Mouse (Mus musculus) intestine, embryonic 14.5 days (tissue): Measurements from ENCODE around the gene Cfb. TPM values are rescaled to one million over a fixed set of nuclear protein-coding genes. Genes with fewer than 3 reads are reported as not detected.
"Not testable (repeated sequence)": the region's sequence is repeated elsewhere in the genome, so short reads cannot be mapped to it uniquely, and the experiment has no call there.

Source experiments
- ATAC-seq: fragments of 200-750 bp; cut with Nextera tagmentation; replicated peaks from 2 replicates; pipeline ENCODE4 v1.8.0; 2017; ENCODE audit warnings: low read depth, moderate number of reproducible peaks, moderate TSS enrichment, moderate library complexity; ENCODE audit not compliant: low FRiP score, low TSS enrichment
- DNase-seq: peaks from one replicate; pipeline ENCODE4 v3.0.0-alpha.2; 2018; ENCODE audit warnings: low spot score
- H3K27ac ChIP-seq: fragments of 300-500 bp; sonication (generic); 2 replicates; pipeline ENCODE4 v1.5.1; 2014; ENCODE audit warnings: low read depth, mild to moderate bottlenecking, control low read depth
- H3K27me3 ChIP-seq: fragments of 300-500 bp; sonication (generic); replicated peaks from 2 replicates; pipeline ENCODE4 v1.6.1; 2014; ENCODE audit warnings: low read length, control low read depth; ENCODE audit not compliant: control insufficient read depth, insufficient read depth
- H3K36me3 ChIP-seq: fragments of 300-500 bp; sonication (generic); 2 replicates; pipeline ENCODE4 v1.6.1; 2014; ENCODE audit warnings: low read length, control low read depth; ENCODE audit not compliant: control insufficient read depth, insufficient read depth
- H3K4me1 ChIP-seq: fragments of 300-500 bp; sonication (generic); replicated peaks from 2 replicates; pipeline ENCODE4 v1.6.1; 2014; ENCODE audit warnings: low read length, control low read depth, mixed read lengths; ENCODE audit not compliant: control insufficient read depth, insufficient read depth
- H3K4me2 ChIP-seq: fragments of 300-500 bp; sonication (generic); 2 replicates; pipeline ENCODE4 v1.6.1; 2014; ENCODE audit warnings: low read length
- H3K4me3 ChIP-seq: fragments of 300-500 bp; sonication (generic); 2 replicates; pipeline ENCODE4 v1.5.1; 2014; ENCODE audit warnings: low read depth, low read length, control low read depth, mixed read lengths
- H3K9ac ChIP-seq: fragments of 300-500 bp; sonication (generic); 2 replicates; pipeline ENCODE4 v1.6.1; 2014; ENCODE audit warnings: mild to moderate bottlenecking, low read length
- H3K9me3 ChIP-seq: fragments of 300-500 bp; sonication (generic); 2 replicates; pipeline ENCODE4 v1.6.1; 2016; ENCODE audit warnings: low read length, control low read depth; ENCODE audit not compliant: control insufficient read depth
- WGBS: fragments of 180-500 bp; shearing (Covaris S2); extraction: QIAGEN DNeasy Blood & Tissue Kit; methylation state at CpG from one replicate; pipeline ENCODE4 v1.1.7; 2014; 5-methylcytosine and 5-hydroxymethylcytosine counted together
- polyA plus RNA-seq: library from polyadenylated mRNA; unstranded; fragments of >200 nt; fragmentation: Nextera tagmentation; extraction: Ambion mirVana; gene quantifications from 2 replicates; pipeline ENCODE4 v1.2.1, GENCODE M21; 2014

The Cfb gene
- polyA plus RNA-seq = 19.4 and 24.2 TPM in 2 replicates

- H3K4me2 ChIP-seq = peak within 1 kb of the TSS; percentile 32
- H3K4me1 ChIP-seq = peaks cover 5% of the 10 kb centered on the region; the same call in 1 of the 2 replicates
- 45% methylated on average over 8 of the region's 8 CpGs for WGBS
- peak within 1 kb of the TSS; percentile 47; the same call in 1 of the 2 replicates for H3K27ac ChIP-seq
- H3K4me3 ChIP-seq = no peak within 1 kb of the TSS
- ATAC-seq (peak; percentile 29), DNase-seq (no peak)
- H3K9ac ChIP-seq = no peak within 1 kb of the TSS
- no peaks in the 10 kb centered on the region for H3K27me3 ChIP-seq
- H3K9me3 ChIP-seq = no peaks in the 10 kb centered on the region
- 0 out of 2 replicates have a peak, but pooled peaks cover 6% of the 10 kb centered on the region for H3K36me3 ChIP-seq
These were observed at the start of gene Cfb for GRCm38 (mm10) chr17:34862416-34863081. Gene Cfb (minus strand): TSS chr17:34862518.

- Histone ChIP-seq H3K4me1 (no peaks in the 10 kb centered on the region; the same call in 1 of the 2 replicates), H3K4me2 (no peak overlapping the region), H3K9me3 (no peaks in the 10 kb centered on the region), H3K27ac (no peak overlapping the region), H3K9ac (no peak overlapping the region), H3K27me3 (no peaks in the 10 kb centered on the region), H3K4me3 (no peak overlapping the region), H3K36me3 (peaks cover 72% of the 10 kb centered on the region)
- peak; percentile 38 for ATAC-seq
- DNase-seq = peak; percentile 95
- WGBS = 46% methylated on average over 5 of the region's 5 CpGs
These were observed 49.6 kb upstream of the Cfb start for GRCm38 (mm10) chr17:34911945-34912351.

- Histone ChIP-seq H3K9ac (no peak overlapping the region), H3K27me3 (no peaks in the 10 kb centered on the region), H3K4me3 (no peak overlapping the region), H3K4me1 (no peaks in the 10 kb centered on the region; the same call in 1 of the 2 replicates), H3K36me3 (peaks cover 81% of the 10 kb centered on the region), H3K4me2 (no peak overlapping the region), H3K9me3 (no peaks in the 10 kb centered on the region), H3K27ac (no peak overlapping the region)
- 78% methylated on average over 10 of the region's 10 CpGs for WGBS
- DNase-seq = no peak
- ATAC-seq = no peak; the same call in 1 of the 2 replicates
These were observed 48.7 kb upstream of the Cfb start for GRCm38 (mm10) chr17:34910982-34911381.

GRCm38 (mm10) chr17:34902895-34903294 is 40.6 kb upstream of the Cfb start:
- H3K27ac ChIP-seq = no peak overlapping the region
- peaks cover 7% of the 10 kb centered on the region for H3K4me1 ChIP-seq
- no peak overlapping the region for H3K4me3 ChIP-seq
- H3K4me2 ChIP-seq = no peak overlapping the region
- H3K27me3 ChIP-seq = no peaks in the 10 kb centered on the region
- no peaks in the 10 kb centered on the region for H3K9me3 ChIP-seq
- DNase-seq (no peak), ATAC-seq (no peak)
- H3K36me3 ChIP-seq = peaks cover 67% of the 10 kb centered on the region
- WGBS = 80% methylated on average over 9 of the region's 9 CpGs
- H3K9ac ChIP-seq = no peak overlapping the region

- H3K9me3 ChIP-seq, H3K27ac ChIP-seq, H3K4me2 ChIP-seq, H3K4me3 ChIP-seq, ATAC-seq, DNase-seq, H3K27me3 ChIP-seq, H3K9ac ChIP-seq, H3K4me1 ChIP-seq: not testable (repeated sequence)
- H3K36me3 ChIP-seq = peaks cover 58% of the 10 kb centered on the region
- WGBS = 92% methylated on average over 9 of the region's 10 CpGs
These were observed 39.6 kb upstream of the Cfb start for GRCm38 (mm10) chr17:34901948-34902347.

- not testable (repeated sequence) for H3K9me3 ChIP-seq, H3K4me1 ChIP-seq, H3K9ac ChIP-seq, H3K4me3 ChIP-seq, H3K27me3 ChIP-seq, ATAC-seq, H3K27ac ChIP-seq, H3K4me2 ChIP-seq, DNase-seq
- H3K36me3 ChIP-seq = peaks cover 50% of the 10 kb centered on the region
These were observed 38.5 kb upstream of the Cfb start for GRCm38 (mm10) chr17:34900826-34901225.

- DNase-seq = no peak
- Histone ChIP-seq H3K36me3 (peaks cover 41% of the 10 kb centered on the region), H3K27me3 (no peaks in the 10 kb centered on the region), H3K4me2 (peak overlapping the region; percentile 83), H3K4me3 (peak overlapping the region; percentile 95), H3K9ac (peak overlapping the region; percentile 92), H3K9me3 (no peaks in the 10 kb centered on the region), H3K27ac (peak overlapping the region; percentile 93), H3K4me1 (peaks cover 16% of the 10 kb centered on the region)
- WGBS = 2% methylated on average over 5 of the region's 5 CpGs
- no peak for ATAC-seq
These were observed 37.5 kb upstream of the Cfb start for GRCm38 (mm10) chr17:34899890-34900243.

GRCm38 (mm10) chr17:34899053-34899889 is 37.0 kb upstream of the Cfb start:
- H3K4me3 ChIP-seq = peak overlapping the region; percentile 95
- peak overlapping the region; percentile 83 for H3K4me2 ChIP-seq
- ATAC-seq (peak; percentile 1; the same call in 1 of the 2 replicates), DNase-seq (peak; percentile 83)
- peaks cover 35% of the 10 kb centered on the region for H3K36me3 ChIP-seq
- WGBS = under 1% methylated on average over 39 of the region's 45 CpGs
- peaks cover 16% of the 10 kb centered on the region for H3K4me1 ChIP-seq
- H3K9ac ChIP-seq = peak overlapping the region; percentile 92
- no peaks in the 10 kb centered on the region for H3K27me3 ChIP-seq
- H3K27ac ChIP-seq = peak overlapping the region; percentile 93
- no peaks in the 10 kb centered on the region for H3K9me3 ChIP-seq
